Mouse (Mus musculus) liver, adult 10 weeks (tissue): Measurements from ENCODE around the gene Zfp865. TPM values are rescaled to one million over a fixed set of nuclear protein-coding genes. Genes with fewer than 3 reads are reported as not detected.

Experiments
- polyA plus RNA-seq: library from polyadenylated mRNA; stranded (reverse); fragments of 350-450 nt; fragmentation: Illumina TruSeq; extraction: RNeasy Lipid Tissue Mini Kit (QIAGEN cat#74804); gene quantifications from one replicate; pipeline ENCODE4 v1.2.3, GENCODE M21; 2014; ENCODE audit warnings: low read depth, low replicate concordance

Zfp865 gene
- 2.7 TPM for polyA plus RNA-seq

DNA sequence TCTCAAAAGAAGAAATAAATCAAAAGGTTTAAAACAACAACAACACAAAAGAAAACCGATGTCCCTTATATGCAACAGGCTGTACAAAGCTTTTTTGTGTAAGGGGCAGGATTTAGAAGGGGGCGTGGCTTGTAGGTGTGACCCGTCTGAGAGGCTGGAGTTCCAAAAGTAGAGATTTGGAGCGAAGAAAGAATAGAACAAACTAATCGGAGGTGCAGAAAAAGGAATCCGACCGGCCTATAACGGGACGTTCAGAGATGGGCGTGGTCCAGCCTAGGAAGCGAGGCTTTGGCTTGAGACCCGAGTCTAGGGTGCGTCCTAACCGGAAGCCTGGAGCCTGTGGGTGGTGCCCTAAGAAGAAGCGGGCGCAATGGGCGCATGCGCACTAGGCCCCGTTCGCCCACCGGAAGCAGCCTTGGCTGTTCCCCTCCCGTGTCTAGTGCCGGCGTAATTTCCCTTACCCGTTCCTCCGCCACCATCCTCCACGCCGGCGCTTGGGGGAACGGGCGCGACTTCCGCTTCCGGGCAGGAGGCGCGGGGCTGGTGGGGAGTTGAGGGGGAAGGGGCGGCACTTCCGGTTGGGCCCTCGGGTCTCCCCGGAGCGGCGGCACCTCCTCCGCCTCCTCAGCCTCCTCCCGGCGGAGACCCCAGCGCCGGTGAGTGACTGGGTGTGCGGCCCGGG, at the start of gene Zfp865, which contains the start of gene Ccdc106:
Gene Zfp865 (plus strand): TSS at position 377 of the 682 bp plus-strand sequence.
Gene Ccdc106 (plus strand): TSS at position 554 of the 682 bp plus-strand sequence.

DNA sequence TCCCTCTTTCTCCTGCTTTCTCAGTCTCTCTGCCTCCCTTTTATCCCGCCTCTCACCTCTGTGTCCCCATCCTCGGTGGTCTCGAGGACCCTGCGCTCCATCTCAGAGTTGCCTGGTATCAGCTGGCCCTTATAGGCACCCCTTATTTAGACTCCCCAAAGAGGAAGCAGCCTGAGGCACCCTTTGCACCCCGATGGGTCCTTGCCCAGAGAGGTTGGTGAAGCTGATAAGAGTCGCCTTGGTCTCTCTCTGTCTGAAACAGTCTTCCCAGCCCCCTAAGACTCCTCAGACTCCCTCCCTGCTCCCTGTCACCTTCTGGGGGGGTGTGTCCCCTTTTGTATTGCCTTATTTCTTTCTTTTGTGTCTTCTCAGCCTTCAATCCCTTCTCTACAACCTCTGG, 49.1 kb upstream of the Zfp865 start, which contains the start of gene Sbk3:
Gene Sbk3 (minus strand): TSS at position 101 of the 400 bp plus-strand sequence.

DNA sequence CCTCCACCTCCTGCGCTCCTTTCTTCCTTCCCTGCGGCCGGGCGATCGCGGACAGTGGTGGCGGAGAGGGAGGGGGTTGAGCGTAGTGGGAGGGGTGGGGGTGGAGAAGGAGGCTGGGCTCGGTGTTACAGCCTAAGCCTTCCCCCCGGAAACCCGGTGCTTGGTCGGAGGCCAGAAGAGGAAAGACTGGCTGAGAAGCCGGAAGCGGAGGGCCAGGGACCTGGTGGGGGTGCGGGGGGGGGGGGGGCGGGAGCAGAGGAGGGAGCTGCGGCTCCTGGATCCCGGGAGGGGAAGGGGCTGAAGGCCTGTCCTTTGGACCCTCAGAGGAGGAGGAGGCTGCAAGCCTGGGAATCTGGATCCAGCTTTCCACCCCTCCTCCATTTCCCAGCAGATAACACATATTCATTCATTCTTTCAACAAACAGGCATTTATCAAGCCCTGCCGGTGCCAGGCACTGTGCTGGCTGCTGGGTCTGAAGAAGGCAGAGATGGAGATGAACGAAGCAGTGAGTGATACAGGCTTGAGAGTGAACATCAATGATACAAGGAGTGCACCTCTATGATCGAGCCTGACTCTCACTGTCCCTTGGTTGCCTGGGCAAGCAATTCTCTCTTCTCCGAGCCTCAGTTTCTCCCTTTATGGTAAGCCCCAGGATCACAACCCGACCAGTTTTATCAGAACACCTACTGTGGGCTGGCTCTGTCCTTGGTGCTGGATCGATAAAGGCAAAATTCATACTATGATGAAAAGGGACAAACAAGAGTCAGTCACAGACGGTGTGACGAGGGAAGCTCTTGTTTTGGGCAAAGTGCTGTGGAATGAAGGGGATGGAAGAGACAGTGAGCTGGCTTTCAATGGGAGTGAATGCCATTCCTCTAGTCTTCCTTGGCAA, 23.9 kb upstream of the Zfp865 start, which contains the start of gene Zfp579:
Gene Zfp579 (minus strand): TSS at position 156 of the 893 bp plus-strand sequence.

DNA sequence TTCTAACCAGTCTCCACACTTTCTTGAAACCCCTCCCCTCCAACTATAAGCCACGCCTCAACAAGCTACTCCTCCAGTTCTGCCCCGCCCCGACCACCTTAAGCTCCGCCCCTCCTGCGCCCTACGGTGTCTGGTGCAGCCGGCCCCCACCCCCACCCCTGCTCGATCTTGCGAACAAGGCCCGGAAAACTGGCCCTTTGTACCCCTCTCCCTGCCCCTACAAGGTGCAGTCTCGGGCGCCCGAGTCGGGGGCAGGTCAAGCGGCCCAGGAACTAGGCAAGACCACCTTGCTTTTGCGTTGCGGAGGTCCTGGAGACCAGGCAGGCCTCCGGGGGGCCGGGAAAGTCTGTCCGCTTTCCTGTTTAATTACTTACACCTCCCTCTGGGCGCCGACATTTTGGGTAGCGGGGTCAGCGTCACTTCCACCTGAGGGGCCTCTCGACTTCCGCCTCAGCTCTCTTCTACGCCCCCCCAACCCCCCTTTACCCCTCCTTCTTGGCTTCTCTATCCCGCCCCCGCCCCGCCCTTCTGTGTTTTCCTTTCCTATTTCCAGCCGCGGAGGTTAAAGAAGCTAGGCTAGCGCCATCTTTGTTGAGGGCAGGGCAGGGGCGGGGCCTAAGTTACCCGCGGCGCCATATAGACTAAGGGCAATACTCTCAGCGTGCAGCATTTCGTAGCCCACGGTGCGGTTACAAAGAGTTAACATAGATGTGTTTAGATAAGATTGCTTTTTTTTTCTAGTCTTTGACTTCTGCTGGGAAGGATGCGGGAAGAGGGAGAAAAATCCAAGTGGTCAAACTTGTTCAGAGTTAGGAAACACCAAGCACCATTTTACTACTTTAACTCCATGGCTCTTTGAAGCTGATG, 5.7 kb upstream of the Zfp865 start, which contains the start of the genes Zfp524 and Fiz1:
Gene Zfp524 (plus strand): TSS at position 165 of the 867 bp plus-strand sequence.
Gene Fiz1 (minus strand): TSS at position 447 of the 867 bp plus-strand sequence.

DNA sequence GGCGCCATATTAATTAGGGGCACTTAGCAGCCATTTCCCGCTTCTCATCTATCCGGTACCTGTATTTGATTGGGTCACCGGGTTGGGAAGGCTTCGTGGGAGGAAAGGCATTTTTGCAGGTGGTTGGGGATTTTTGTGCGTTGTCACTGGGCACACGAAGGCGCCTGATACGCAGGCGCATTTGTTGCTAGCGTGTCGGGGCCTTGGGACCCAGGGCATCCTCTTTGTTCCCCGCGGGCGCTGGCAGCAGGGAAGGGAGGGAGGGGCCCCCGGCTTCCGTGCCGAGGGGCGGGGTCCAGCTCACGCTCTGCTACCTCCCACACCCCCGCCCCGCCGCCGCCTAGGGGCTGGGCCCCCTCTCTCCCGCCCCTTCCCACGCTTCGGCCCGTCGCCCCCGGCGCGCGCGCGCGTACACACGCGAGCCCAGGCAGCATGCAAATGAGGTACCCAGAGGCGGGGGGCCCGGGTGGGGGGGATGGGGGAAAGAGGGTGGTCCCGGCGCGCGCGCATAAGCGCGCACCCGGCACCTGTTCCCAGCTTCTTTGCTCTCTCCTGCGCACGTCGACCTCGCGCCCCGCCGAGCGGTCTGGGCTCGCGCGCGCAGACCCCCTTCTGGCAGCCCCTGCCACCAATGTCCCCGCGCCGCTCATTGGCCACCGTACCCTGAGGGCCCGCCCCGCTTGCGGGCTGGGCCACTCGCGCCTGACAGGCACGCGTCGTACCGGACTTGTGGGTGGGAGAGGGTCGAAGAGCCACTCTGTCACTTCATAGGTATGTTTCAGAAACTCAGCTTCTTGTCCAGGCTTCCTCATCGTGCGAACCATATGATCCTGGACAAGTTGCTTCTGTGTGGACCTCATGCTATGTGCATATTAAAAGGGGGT, 4.8 kb upstream of the Zfp865 start, which contains the start of gene Gm44973:
Gene Gm44973 (plus strand): TSS at position 379 of the 884 bp plus-strand sequence.

DNA sequence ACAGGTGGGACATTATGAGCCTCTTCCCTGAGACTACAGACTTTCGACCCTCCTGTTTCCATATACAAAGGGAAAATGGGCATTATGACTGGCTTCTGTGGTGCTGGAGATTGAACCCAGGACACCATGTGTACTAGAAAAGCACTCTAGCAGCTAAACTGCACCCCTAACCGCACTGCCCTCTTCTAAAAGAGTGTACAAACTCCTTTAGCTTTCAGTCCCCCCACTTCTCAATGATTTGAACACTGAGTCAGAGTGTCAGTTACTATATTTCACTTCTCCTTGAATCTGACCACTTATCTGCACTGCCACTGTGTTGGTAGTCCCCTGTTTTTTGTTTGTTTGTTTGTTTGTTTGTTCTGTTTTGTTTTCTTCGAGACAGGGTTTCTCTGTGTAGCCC, 13.6 kb downstream of the Zfp865 start, which contains the start of gene 4632433K11Rik:
Gene 4632433K11Rik (plus strand): TSS at position 301 of the 400 bp plus-strand sequence.

DNA sequence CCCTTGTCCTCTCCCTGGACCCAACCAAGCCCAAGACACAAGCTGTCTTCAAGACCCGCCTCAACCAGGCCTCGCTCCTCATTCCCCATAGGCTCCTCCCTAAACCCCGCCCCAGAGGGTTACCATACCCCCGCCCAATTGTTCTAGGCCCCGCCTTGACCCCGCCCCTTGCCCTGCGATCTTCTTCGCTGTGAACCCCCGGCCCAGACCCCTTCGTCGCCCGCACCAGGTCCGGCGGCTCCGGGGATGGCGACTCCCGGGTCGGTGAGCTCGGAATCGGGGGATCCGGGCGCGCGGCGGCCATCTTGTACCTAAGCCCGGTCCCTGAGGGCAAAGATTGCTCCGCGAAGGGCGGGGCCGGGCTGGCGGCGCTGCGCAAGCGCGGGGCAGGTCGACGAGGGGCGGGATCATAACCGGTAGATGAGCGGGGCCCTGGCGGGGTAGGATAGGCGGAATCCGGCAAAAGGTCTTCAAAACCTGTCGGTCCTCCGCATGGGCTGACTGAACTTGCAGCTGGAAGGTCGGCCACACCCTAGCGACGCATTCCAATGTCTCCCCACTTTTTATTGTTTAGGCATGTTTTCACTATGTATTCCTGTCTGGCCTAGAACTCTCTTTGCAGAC, 18.0 kb downstream of the Zfp865 start, which contains the start of gene Zfp784:
Gene Zfp784 (minus strand): TSS at position 338 of the 624 bp plus-strand sequence.

DNA sequence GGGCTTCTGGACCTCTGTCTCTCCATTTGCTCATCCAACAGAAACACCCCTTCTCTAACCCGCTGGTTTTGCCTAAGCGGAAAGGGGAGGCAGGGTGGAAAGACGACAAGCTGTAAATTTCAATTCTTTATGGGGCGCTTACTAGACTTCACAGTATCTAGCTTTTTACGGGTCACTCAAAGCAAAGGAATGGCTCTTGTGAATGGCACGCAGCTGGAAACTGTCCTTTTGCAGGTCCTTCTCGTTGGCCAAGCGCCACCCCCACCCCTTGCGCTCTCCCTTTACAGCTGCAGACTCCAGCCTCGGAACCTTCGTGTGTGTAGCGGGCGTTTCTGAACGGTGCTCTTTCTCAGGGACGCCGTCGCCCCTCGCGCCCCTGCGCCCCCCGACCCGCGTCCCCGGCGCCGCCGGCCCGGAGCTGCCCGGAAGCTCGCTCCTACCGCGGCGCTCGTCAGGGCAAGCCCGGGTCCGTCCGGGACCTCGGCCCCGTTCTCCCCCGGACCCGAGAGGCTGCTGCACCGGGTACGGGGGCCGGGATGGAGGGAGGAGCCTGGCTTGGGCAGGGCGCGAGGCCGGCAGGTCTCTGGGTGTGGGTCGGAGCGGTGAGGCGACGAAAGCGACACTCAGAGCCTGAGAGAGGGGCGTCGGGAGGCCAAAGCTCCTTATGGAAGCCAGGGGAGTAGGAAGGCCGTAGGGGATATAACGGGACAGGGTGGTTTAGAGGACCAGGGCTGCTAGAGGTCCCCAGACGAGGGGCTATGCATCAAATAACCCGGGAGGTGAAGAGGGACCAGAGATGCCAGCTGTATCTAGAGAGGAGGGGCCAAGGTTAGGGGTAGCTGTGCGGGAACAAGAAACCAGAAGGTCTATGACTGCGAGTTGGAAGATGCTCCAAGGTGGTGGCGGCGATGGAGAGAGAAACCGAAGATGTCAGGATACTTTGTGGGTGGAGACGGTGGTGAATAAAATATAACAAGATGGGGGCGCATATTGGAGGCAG, 31.3 kb downstream of the Zfp865 start, which contains the start of gene Zfp580:
Gene Zfp580 (plus strand): TSS at position 346 of the 1,000 bp plus-strand sequence.

DNA sequence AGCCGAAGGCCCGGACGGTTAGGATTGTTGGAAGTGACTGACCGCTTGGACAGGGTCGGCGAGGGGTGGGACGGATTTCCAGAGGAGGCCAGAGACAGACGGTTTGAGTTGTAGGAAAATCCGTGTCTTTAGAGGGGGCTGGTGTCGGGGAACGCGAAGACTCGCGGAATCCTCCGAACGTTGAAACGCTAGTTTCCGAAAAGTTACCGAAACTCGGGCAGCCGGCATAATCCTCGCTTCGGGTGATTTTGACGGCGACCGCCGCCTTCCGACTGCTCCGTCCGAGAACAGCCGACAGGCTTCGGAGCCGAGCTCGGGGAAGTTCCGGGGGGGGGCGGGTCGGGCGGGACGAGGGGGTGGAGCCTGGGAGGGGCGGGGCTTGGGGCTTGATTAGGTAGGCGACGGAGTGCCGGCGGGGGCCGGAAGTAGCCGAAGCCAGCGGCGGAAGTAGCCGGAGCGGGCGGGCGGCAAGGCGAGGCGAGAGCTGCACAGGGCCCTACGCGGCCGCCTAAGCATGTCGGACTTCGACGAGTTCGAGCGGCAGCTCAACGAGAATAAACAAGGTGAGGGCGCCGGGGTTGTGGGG, 41.7 kb downstream of the Zfp865 start, which contains the start of gene U2af2:
Gene U2af2 (plus strand): TSS at position 370 of the 586 bp plus-strand sequence.

DNA sequence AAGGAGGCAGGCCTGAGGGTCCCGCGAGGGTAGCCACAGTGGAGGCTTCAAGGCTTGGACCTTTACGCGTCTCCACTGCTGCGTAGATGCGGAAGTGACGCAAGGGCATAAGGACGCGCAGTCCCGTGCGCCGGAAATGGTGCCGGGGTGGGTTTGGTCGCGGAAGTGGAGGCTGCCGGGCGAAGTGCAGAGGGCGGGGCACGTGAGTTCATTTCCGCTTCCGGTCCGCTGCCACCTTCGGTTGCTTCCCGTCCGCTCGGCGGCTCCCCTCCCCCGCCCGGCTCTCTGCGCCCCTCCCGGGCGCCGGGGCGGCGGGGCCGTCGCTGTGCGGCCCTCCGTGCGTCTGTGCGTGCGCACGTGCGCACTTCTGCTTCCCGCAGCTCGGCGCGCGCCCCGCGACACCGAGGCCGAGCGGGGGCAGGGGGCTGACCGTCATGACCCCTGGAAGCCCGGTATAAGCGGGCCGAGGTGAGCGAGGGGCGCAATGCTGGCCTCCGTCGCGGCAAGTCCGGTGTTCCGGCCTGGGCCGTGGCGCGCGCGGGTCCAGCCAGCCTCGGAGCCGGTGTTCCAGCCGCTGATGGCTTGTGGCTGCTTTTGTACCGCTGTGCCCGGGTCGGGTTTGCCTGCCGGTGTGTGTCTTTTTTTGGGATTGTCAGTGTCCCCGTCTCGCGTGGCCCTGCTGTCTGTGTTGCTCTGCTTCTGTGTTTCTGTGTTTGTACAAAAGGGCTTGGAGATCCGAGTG, 60.0 kb downstream of the Zfp865 start, which contains the start of gene Epn1:
Gene Epn1 (plus strand): TSS at position 226 of the 742 bp plus-strand sequence.

Other genes with a start within 250 kb of the Zfp865 start
- gene Fam71e2, start 249.1 kb upstream of the Zfp865 start, polyA plus RNA-seq = not detected
- not detected for gene Il11, start 237.5 kb upstream of the Zfp865 start, polyA plus RNA-seq
- gene Tmem190, start 237.4 kb upstream of the Zfp865 start, polyA plus RNA-seq = not detected
- gene Tmem238, start 230.7 kb upstream of the Zfp865 start, polyA plus RNA-seq = 1.1 TPM
- 18.8 TPM for gene Rpl28, start 227.5 kb upstream of the Zfp865 start, polyA plus RNA-seq
- 4.7 TPM for gene Ube2s, start 207.8 kb upstream of the Zfp865 start, polyA plus RNA-seq
- gene Shisa7, start 175.7 kb upstream of the Zfp865 start, polyA plus RNA-seq = not detected
- 5.4 TPM for gene Isoc2b, start 150.1 kb upstream of the Zfp865 start, polyA plus RNA-seq
- gene Isoc2a, start 143.2 kb upstream of the Zfp865 start, polyA plus RNA-seq = 4.8 TPM
- gene Gm36210, start 113.9 kb upstream of the Zfp865 start, polyA plus RNA-seq = not detected
- gene Zfp628, start 105.2 kb upstream of the Zfp865 start, polyA plus RNA-seq = not detected
- not detected for gene Nat14, start 98.3 kb upstream of the Zfp865 start, polyA plus RNA-seq
- gene Ssc5d, start 94.6 kb upstream of the Zfp865 start, polyA plus RNA-seq = not detected
- not detected for gene Sbk2, start 56.0 kb upstream of the Zfp865 start, polyA plus RNA-seq
- gene Sbk3, start 49.2 kb upstream of the Zfp865 start, polyA plus RNA-seq = not detected
- gene Zfp579, start 24.2 kb upstream of the Zfp865 start, polyA plus RNA-seq = 6.3 TPM
- gene Zfp524, start 6.0 kb upstream of the Zfp865 start, polyA plus RNA-seq = 0.58 TPM
- gene Fiz1, start 5.7 kb upstream of the Zfp865 start, polyA plus RNA-seq = 7.7 TPM
- gene Gm44973, start 4.9 kb upstream of the Zfp865 start, polyA plus RNA-seq = not detected
- not detected for gene Ccdc106, start 177 bp downstream of the Zfp865 start, polyA plus RNA-seq
- 0.85 TPM for gene 4632433K11Rik, start 13.7 kb downstream of the Zfp865 start, polyA plus RNA-seq
- gene Zfp784, start 18.1 kb downstream of the Zfp865 start, polyA plus RNA-seq = 1.9 TPM
- not detected for gene Zfp580, start 31.2 kb downstream of the Zfp865 start, polyA plus RNA-seq
- 9.5 TPM for gene U2af2, start 41.8 kb downstream of the Zfp865 start, polyA plus RNA-seq
- 4.5 TPM for gene Epn1, start 59.9 kb downstream of the Zfp865 start, polyA plus RNA-seq
- gene Rfpl4, start 96.6 kb downstream of the Zfp865 start, polyA plus RNA-seq = not detected
- gene Rasl2-9, start 105.6 kb downstream of the Zfp865 start, polyA plus RNA-seq = 1.2 TPM
- not detected for gene Vmn1r55, start 129.3 kb downstream of the Zfp865 start, polyA plus RNA-seq
- gene Vmn1r56, start 176.4 kb downstream of the Zfp865 start, polyA plus RNA-seq = not detected
- gene Vmn1r57, start 198.1 kb downstream of the Zfp865 start, polyA plus RNA-seq = not detected